Mouse (Mus musculus) retina, embryonic 14.5 days (tissue): ENCODE measurements at regions not wholly inside any gene's neighbourhood (a gene's known extent, or its start where the extent isn't known, plus 50 kb on each side); places are given as distances from the start of the nearest gene placed in this dataset.
A peak's percentile ranks its signal among the peaks of the same experiment; 100 is the strongest.

Experiments
- DNase-seq: peaks from one replicate; pipeline ENCODE4 v3.0.0-alpha.2; 2015; ENCODE audit warnings: low spot score

DNA sequence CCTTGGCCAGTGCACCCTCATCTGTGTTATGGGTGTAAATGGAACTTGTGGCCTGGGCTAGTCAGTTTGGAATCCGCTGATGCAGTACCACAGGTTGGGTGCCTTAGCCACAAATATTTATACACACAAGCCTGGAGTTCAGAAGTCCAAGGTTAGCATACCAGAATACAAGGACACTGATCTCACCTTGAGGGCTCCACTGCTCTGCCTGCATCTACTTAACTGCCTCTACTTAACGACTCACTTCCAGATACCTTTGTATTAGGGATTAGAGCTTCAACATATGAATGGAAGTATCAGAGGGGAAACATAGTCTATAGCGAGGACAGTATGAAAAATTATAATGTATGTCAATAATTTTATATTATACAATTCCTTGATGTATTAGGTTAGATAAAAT, 57.5 kb downstream of the Tmem174 start:
- no peak for DNase-seq

DNA sequence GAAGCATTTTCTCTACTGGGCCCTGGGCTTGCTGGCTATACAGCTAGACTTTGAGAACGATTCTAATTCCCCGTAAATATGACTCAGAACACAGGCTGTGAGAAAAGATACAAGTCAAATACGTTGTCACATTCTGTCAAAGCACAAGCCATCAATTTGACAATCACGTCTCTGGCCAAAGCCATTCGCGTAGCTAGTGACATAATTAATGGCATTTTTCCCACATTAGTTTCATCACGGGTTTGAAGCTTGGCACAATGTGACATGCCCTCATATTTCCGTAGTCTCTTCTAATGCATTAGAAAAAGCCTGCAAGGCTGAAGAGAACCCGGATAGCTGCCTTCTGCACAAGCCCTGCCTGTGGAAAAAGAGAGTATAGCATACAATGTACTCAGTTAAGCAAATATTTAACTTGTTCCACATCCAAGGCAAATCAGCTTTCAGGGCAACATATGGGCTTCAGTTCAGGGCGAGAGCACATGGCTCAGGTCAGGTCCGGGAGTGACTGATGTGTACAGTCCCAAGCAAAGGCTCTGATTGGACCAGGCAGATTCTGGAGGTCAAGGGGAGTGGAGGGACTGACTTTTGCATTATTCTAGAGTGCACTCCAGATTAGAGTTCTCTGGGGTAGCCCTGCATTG, 58.7 kb downstream of the Tmem174 start:
- peak; percentile 45 for DNase-seq

DNA sequence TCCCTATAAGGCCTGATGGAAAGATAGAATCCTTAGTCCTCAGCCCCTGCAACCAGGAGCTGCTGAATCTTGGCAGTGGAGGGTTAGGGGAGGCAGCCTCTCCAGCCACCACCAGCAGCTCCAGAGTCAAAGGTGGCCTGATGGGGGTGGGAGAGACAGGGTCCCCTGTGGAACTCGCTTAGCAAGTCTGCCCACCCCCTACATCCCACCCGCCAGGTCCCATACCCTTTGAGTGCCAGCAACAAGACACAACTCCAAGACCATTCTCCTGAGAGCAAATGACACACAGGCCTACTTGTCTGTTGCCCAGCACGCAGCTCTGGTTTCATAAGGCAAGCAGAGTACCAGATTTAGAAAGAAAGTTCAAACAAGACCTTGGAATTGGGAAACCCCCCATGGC, 61.1 kb downstream of the Tmem174 start:
- no peak for DNase-seq

DNA sequence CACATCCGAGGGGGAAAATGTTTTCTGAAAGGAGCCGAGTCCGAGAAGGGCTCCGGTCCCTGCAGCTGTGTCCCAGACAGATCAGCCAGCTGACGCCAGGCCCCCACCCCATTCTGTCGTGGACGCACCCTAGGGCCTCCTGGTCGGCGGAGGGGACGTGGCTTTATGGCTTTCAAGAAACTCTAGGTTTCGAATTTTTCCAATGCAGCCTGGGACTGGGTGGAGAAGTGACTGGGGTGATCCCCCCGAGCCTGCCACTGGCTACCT, 63.2 kb downstream of the Tmem174 start:
- no peak for DNase-seq

DNA sequence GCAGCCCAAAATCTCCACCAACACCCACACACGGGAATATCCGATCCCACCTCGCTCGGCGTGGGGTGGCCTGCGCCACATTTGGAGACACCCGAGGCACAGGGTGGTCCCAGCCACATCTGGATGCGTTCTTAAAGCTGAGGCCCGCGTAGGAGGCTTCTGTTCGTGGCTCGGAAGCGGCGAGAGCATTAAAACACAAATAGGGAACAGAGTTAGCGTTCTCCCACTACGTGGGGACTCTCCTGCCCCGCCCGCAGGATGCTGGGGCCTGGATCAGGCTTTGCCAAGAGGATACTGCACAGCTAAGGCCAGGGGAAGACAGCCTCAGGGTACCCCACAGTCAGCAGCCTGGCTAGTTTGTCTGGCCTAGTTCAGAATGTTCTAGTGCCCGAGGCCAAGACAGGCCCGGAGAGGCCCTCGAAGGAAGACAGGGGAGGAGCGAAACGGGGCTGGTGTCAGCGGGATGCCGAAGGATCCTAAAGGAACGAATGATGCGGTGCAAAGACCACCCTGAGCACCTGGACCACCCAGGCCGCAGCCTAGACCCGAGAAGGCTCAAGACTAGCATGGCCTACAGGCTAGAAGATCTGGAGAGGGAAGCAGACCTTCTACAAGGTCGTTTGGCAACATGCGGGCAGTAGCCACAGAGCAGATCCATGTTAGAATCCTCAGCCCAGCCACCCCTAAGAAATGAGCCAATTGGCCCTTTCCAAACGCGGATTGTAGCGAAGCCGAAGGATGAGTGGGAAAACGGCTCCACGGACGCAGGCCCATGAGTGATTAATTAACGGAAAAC, 63.8 kb downstream of the Tmem174 start:
- DNase-seq: peak; percentile 43

DNA sequence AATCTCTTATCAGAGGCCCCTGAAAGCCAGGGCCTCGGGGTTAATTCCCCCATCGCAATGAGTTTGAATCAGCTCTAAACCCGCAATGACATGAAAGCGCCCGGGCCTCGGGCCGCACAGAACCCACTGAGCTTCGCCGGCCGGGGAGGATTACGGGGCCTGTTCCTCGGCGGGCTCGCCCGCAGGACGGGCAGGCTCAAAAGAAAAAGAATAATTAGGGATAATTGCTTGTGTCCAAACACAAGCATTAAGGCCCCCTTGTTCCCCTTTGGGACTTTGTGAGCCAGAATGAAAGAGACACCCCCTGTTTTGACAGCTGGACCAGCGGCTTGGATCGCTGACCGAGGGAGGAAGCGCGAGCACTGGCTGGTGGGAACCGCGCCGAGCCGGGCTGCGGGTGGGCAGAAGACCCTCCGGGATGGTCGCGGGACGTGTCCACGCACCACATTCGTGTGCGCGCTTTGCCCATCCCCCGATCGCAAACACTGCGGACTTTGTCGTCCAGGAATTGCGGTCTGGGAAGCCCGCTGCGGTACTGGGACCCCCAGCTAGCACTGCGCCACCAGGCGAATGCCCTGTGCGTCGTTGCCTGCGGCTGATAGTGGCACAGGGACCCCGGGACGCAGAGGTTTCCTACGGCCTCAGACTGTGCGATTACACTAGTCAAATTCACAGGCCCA, 64.5 kb downstream of the Tmem174 start:
- DNase-seq: peak; percentile 79

DNA sequence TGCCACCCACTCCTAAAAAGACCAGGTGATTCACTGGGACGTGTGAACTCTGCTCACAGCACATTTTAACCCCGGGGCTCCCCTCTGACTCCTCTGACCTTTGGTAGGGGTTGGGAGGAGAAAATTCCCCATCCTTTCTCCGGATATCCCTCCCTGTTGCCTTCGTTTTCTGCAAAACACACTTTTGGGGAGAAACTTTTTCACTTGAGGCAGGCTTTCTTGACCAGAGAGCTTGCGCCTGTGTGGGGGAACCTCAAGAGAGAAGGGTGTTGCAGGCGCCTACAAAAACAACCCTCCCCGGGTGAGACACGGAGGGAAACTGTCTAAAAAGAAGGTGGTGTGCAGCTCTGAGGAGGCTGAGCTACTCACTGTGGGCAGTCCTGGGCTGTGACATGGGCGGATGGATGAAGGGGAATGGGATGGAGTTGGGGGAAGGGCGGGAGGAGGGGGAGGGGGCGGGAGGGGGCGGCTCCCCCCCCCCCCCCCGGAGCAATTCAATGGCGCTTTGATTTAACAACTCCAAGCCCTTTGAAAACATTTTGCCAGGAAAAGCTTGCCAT, 65.1 kb downstream of the Tmem174 start:
- peak; percentile 24 for DNase-seq

DNA sequence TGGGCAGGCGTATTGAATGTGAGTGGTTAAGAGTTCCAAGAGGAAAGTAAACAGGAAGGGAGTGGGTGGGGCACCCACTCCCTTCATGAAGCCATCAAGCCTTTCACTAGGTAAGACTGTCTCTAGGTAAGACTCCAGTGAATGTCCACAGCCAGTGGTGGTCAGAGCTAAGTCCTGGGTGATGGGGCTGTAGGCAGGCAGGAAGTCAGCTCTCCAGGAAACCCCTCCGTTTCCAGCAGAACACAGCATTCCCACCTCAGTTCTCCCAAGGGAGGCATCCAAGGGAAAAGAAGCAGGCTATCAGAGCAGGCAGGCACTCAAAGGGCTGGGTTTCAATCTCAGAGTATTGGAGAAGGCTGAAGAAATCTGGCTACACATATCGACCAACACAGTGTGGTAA, 66.2 kb downstream of the Tmem174 start:
- DNase-seq: no peak

DNA sequence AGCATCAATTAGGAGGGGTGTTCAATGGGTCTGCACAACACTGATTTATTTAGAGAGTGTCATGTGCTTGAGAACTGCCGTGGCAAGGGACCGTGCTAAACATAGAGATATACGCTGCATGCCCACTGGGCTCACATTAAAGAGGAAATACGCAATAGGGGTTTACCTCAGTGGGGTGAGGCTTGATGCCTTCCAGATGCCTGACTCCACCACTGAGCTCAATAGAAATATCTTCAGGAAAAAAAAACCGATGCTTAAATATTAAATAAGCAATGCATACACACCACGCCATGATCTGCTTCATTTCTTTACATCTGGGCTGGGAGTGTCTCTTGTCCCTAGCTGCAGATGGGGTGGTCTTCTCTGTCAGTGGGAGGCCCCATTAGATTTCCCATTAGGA, 63.9 kb upstream of the Gm10320 start:
- no peak for DNase-seq

DNA sequence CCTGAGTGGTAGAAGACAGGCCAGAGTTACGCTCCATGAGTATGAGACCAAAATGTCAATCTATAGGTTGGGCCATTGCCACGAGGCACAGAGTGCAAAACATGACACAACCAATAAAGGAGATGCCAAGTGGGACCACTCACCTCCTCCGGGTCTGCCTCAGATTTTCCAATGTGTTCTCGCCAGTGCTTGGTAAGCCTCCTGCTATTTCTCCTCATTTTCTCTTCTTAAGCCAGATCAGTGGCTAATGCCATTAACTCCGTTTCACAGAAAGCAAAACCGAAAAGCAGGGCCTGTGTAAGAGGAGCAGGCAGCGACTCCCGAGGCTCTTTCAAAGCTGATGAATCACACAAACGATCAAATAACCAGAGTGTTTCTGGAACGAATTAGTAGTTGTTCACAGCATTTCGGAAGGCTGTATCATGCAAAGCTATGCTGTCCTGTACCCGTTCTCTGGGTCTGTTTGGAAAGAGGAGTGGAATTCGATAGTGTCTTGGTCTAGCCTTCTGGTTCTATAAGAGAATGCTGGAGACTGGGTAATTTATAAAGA, 59.7 kb upstream of the Gm10320 start:
- DNase-seq: no peak

DNA sequence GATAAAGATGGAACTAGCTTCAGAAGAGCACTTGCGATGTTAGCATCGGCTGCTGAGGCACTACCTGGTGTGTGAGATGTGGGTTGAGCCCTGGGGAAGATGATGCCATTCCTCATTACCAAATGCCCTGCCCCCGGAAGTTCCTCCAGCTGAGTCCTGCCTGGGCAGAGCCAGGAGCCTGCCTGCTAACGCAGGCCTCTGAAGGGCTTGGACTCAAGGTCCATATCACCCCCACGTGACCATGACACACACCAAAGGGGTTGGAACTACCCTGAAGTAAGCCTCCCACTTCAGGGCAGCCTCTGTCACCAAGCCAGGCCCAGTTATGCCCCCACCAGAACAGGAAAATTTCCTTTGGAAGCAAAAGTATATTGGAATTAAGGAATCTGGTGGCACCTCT, 55.4 kb upstream of the Gm10320 start:
- no peak for DNase-seq

DNA sequence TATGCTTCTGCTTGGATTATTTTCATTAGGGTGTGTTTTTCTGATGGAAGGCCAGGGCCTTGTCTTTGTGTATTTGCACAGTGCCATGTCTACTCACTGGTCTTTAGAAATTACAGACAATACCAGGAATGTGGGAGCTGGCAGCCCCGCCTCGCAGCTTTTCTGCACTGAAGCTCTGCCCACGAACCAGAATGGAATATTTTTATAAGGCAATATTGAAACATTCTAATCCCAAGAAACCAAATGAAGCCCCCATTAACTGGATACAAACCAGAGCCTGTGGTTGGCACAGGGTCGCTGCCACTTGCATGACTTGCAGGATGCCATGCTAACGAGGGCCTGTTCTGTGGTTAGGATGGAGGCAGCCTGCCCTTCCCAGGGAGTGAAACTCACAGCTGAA, 54.3 kb upstream of the Gm10320 start:
- peak; percentile 66 for DNase-seq

DNA sequence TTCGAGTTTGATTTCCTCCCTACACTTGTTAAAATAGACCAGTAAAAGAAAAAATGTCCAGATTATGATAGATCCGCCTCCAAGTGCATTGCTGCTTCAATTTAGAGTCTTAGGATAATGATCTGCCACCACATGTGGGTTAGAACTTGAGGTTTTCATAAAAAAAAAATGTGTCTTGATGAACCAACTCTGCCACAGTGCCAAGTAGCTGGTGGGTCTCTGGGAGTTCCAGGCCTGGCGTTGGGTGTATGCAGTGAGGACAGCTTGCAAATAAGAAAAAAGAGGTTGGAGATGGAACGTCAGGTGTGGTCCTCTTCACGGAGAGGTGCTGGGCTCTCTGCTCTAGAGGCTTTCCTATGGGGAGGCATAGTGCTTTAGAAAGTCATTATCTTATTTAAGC, 53.6 kb upstream of the Gm10320 start:
- no peak for DNase-seq

DNA sequence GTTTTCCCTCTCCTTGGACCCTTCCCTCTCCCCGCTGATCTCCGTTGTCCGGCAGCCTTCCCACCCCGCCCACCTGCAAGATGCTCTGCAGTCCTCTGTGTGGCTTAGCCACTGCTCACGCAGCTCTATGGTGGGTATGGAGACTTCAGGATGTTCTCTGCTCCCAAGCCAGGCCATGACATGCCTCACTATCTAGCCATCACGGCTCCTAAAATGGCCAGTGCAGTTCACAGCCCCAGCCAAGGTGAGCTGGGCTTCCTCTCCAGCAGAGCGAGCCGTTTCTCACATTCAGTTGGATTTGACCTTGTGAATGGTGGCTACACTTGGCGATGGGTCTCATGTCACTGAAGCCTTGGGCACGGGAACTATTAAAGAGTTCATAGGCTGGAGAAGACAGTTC, 52.2 kb upstream of the Gm10320 start:
- DNase-seq: no peak
